9 mouse cellular contexts compared by ENCODE assay signal in the genomic region with DNA sequence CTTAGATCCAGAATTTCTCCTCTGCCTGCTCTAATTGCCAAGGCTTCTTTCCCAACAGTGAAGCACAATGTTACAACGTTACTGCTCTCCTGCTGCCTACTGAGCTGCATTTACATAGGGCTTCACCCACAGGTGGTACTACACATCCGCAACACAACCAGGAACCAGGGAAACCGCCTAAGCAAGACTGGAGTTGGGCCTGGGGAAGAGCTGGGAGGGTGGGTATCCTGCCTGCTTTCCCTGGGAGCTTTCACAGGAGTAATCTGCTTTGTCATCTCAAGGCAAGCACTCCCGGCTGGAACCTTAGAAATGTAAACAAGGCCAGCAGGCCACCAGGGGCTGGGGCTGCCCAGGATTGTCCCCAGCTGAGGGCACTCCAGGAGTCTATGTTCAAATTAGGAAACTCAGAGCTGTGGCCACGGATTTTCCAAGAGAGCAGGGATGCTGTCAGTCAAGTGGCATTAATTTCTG. TPM values are rescaled to one million over a fixed set of nuclear protein-coding genes. Genes with fewer than 3 reads are reported as not detected.
A peak's percentile ranks its signal among the peaks of the same experiment; 100 is the strongest.
DNase-seq lines count a peak whose midpoint lies in the region; ATAC-seq and TF ChIP-seq lines count a peak whose summit lies in the region.
"Had no signal": no experiment of that assay in that cellular context is flagged by ENCODE, and none has a peak within 500 bp of the region (broad histone marks: within the 10 kb centered on the region; RNA-seq: fewer than 3 reads in every experiment).

No protein-coding gene starts in this region.

- TF ChIP-seq EP300 in stomach, postnatal 0 days (optimal IDR thresholded peaks at IDR 0.05): no peak

- H3K4me2 ChIP-seq in lung, embryonic 16.5 days (ENCODE audit: low read depth, low read length): no peak overlapping the region
- no peak overlapping the region for H3K4me2 ChIP-seq in embryonic facial prominence, embryonic 13.5 days
- no peak overlapping the region for H3K4me2 ChIP-seq in stomach, postnatal 0 days (replicated peaks; ENCODE audit: low read depth)

- WGBS in lung, embryonic 16.5 days: 15% methylated on average over 5 of the region's 5 CpGs
- WGBS in embryonic facial prominence, embryonic 13.5 days: 14% methylated on average over 5 of the region's 5 CpGs
- WGBS in stomach, postnatal 0 days: 20% methylated on average over 5 of the region's 5 CpGs

- TF ChIP-seq CTCF in stomach, postnatal 0 days (IDR thresholded peaks at IDR 0.05; ENCODE audit: low read depth): no peak

- no peaks in the 10 kb centered on the region for H3K27me3 ChIP-seq in lung, embryonic 16.5 days (ENCODE audit: control insufficient read depth, insufficient read depth, low read depth, low read length)
- H3K27me3 ChIP-seq in embryonic facial prominence, embryonic 13.5 days: no peaks in the 10 kb centered on the region
- H3K27me3 ChIP-seq in stomach, postnatal 0 days (ENCODE audit: control insufficient read depth, insufficient read depth, low read length): no peaks in the 10 kb centered on the region

- H3K9me3 ChIP-seq in lung, embryonic 16.5 days (ENCODE audit: control insufficient read depth, low read length): no peaks in the 10 kb centered on the region
- no peaks in the 10 kb centered on the region for H3K9me3 ChIP-seq in embryonic facial prominence, embryonic 13.5 days
- no peaks in the 10 kb centered on the region for H3K9me3 ChIP-seq in stomach, postnatal 0 days (ENCODE audit: control insufficient read depth, low read length)

- no peak overlapping the region for H3K9ac ChIP-seq in lung, embryonic 16.5 days (ENCODE audit: low read length)
- no peak overlapping the region for H3K9ac ChIP-seq in embryonic facial prominence, embryonic 13.5 days
- no peak overlapping the region for H3K9ac ChIP-seq in stomach, postnatal 0 days (ENCODE audit: low read length)
- H3K9ac ChIP-seq: liver, embryonic 14.5 days had no signal

- H3K36me3 ChIP-seq in lung, embryonic 16.5 days (ENCODE audit: control insufficient read depth, insufficient read depth, low read length): no peaks in the 10 kb centered on the region
- no peaks in the 10 kb centered on the region for H3K36me3 ChIP-seq in embryonic facial prominence, embryonic 13.5 days
- no peaks in the 10 kb centered on the region for H3K36me3 ChIP-seq in stomach, postnatal 0 days (ENCODE audit: control insufficient read depth, insufficient read depth, low read length)

- peaks cover 23% of the 10 kb centered on the region for H3K4me1 ChIP-seq in lung, embryonic 16.5 days (replicated peaks; ENCODE audit: control insufficient read depth, insufficient read depth, low read length)
- H3K4me1 ChIP-seq in embryonic facial prominence, embryonic 13.5 days: peaks cover 36% of the 10 kb centered on the region
- peaks cover 5% of the 10 kb centered on the region; the same call in 1 of the 2 replicates for H3K4me1 ChIP-seq in stomach, postnatal 0 days (replicated peaks; ENCODE audit: control insufficient read depth, insufficient read depth)

- peak overlapping the region; percentile 39; the same call in 1 of the 2 replicates for H3K27ac ChIP-seq in lung, embryonic 16.5 days (ENCODE audit: low read length)
- H3K27ac ChIP-seq in embryonic facial prominence, embryonic 13.5 days: peak overlapping the region; percentile 44
- H3K27ac ChIP-seq in stomach, postnatal 0 days (replicated peaks): no peak overlapping the region
- H3K27ac ChIP-seq: liver, embryonic 14.5 days had no signal

- DNase-seq in lung, postnatal 14 days: no peak
- DNase-seq in liver: peak; percentile 40
- peak; percentile 21 for DNase-seq in stomach, postnatal 0 days (ENCODE audit: low spot score)
- DNase-seq in gastrocnemius, postnatal 25 days: no peak
- DNase-seq in urinary bladder, postnatal 25 days (ENCODE audit: low spot score): no peak
- DNase-seq in cerebellum, adult 8-10 months: no peak

- ATAC-seq in lung, embryonic 16.5 days (ENCODE audit: low read depth): peak; percentile 29; the same call in 1 of the 2 replicates
- no peak for ATAC-seq in embryonic facial prominence, embryonic 13.5 days (ENCODE audit: insufficient number of reproducible peaks, insufficient read depth, low FRiP score, low TSS enrichment, low read depth)
- ATAC-seq in stomach, postnatal 0 days (ENCODE audit: low FRiP score, low TSS enrichment): no peak

- H3K4me3 ChIP-seq in lung, embryonic 16.5 days (ENCODE audit: low read length): no peak overlapping the region
- H3K4me3 ChIP-seq in embryonic facial prominence, embryonic 13.5 days: no peak overlapping the region
- H3K4me3 ChIP-seq in stomach, postnatal 0 days (ENCODE audit: low read depth, low read length): no peak overlapping the region

RNA-seq across cellular contexts. Expression of a gene that starts 9.0 kb away (rescaled TPM):
- polyA plus RNA-seq in lung, embryonic 16.5 days (2015; fragmentation: Nextera tagmentation; extraction: Ambion mirVana): 180 and 187 TPM in 2 replicates
- 157 and 158 TPM in 2 replicates for polyA plus RNA-seq in embryonic facial prominence, embryonic 13.5 days (2015; fragmentation: Nextera tagmentation; extraction: Ambion mirVana)
- polyA plus RNA-seq in stomach, postnatal 0 days (2015; fragmentation: Nextera tagmentation; extraction: Ambion mirVana): 163 and 183 TPM in 2 replicates
- total RNA-seq in gastrocnemius, postnatal 25 days (2021): 100 to 1,000 TPM; 134 to 151 TPM

Comparison
In these comparisons a context has a peak if more than half of its experiments do, and no peak if none do; other contexts are left out.
1. DNase-seq: peak in liver (single experiment) and stomach, postnatal 0 days (single experiment); none in lung, postnatal 14 days (single experiment), gastrocnemius, postnatal 25 days (single experiment), urinary bladder, postnatal 25 days (single experiment) and cerebellum, adult 8-10 months (single experiment).